Mouse (Mus musculus): Measurements from ENCODE around the gene Stub1. TPM values are rescaled to one million over a fixed set of nuclear protein-coding genes. Genes with fewer than 3 reads are reported as not detected.

Stub1 gene
- total and polyA plus RNA-seq, 3 experiments: 105 to 147 (median 129) TPM

GRCm38 (mm10) chr17:25830200-25830753, 2.9 kb downstream of the Stub1 start:
- Histone ChIP-seq H3K4me3 (no peak overlapping the region), H3K27ac (no peak overlapping the region), H3K79me2 (replicated peaks; ENCODE audit: control insufficient read depth, insufficient read depth, low read length) (peaks cover 1% of the 10 kb centered on the region), H3K36me3 (ENCODE audit: control insufficient read depth, insufficient read depth, low read length) (no peaks in the 10 kb centered on the region; the same call in 1 of the 2 replicates), H3K9ac (ENCODE audit: low read depth, low read length) (no peak overlapping the region), H3K4me1 (ENCODE audit: control insufficient read depth, insufficient read depth, low read length) (peaks cover 16% of the 10 kb centered on the region), H3K27me3 (ENCODE audit: control insufficient read depth, insufficient read depth, low read length) (no peaks in the 10 kb centered on the region)
- no peak for TF ChIP-seq POLR2A (IDR thresholded peaks at IDR 0.05; ENCODE audit: insufficient read depth, low read depth, low read length)
- 81% methylated on average over 4 of the region's 4 CpGs for WGBS
- intact Hi-C loops (cut with DNase I): loop anchor here (5.0 kb wide), 1 partner anchor 37 kb away; the partner anchor contains the start of gene Mcrip2
- no peak for DNase-seq

GRCm38 (mm10) chr17:25829558-25830017, 3.6 kb downstream of the Stub1 start:
- no peak overlapping the region for H3K27ac ChIP-seq
- intact Hi-C loops (cut with DNase I): loop anchor here (5.0 kb wide), 1 partner anchor 38 kb away; the partner anchor contains the start of gene Mcrip2
- DNase-seq: no peak
- no peaks in the 10 kb centered on the region for H3K27me3 ChIP-seq (ENCODE audit: control insufficient read depth, insufficient read depth, low read length)
- H3K4me1 ChIP-seq (ENCODE audit: control insufficient read depth, insufficient read depth, low read length): peaks cover 12% of the 10 kb centered on the region
- H3K9ac ChIP-seq (ENCODE audit: low read depth, low read length): peak overlapping the region; percentile 85; the same call in 1 of the 2 replicates
- H3K4me3 ChIP-seq: peak overlapping the region; percentile 83
- WGBS: 33% methylated on average over 8 of the region's 8 CpGs
- TF ChIP-seq POLR2A (IDR thresholded peaks at IDR 0.05; ENCODE audit: insufficient read depth, low read depth, low read length) (0 out of 2 replicates have a peak, but pooled peaks have one; percentile 19), EP300 (IDR thresholded peaks at IDR 0.05; ENCODE audit: insufficient read depth, low read depth, low read length) (no peak)
- no peaks in the 10 kb centered on the region; the same call in 1 of the 2 replicates for H3K79me2 ChIP-seq (replicated peaks; ENCODE audit: control insufficient read depth, insufficient read depth, low read length)
- no peaks in the 10 kb centered on the region; the same call in 1 of the 2 replicates for H3K36me3 ChIP-seq (ENCODE audit: control insufficient read depth, insufficient read depth, low read length)

- Histone ChIP-seq H3K4me1 (ENCODE audit: control insufficient read depth, insufficient read depth, low read length) (peaks cover 16% of the 10 kb centered on the region), H3K9ac (ENCODE audit: low read depth, low read length) (peak within 1 kb of the TSS; percentile 85), H3K27ac (peak within 1 kb of the TSS; percentile 81), H3K27me3 (ENCODE audit: control insufficient read depth, insufficient read depth, low read length) (no peaks in the 10 kb centered on the region), H3K79me2 (replicated peaks; ENCODE audit: control insufficient read depth, insufficient read depth, low read length) (no peaks in the 10 kb centered on the region; the same call in 1 of the 2 replicates), H3K4me3 (peak within 1 kb of the TSS; percentile 83), H3K36me3 (ENCODE audit: control insufficient read depth, insufficient read depth, low read length) (no peaks in the 10 kb centered on the region; the same call in 1 of the 2 replicates)
- under 1% methylated on average over 32 of the region's 32 CpGs for WGBS
- peak; percentile 85 to 86 for DNase-seq
- intact Hi-C loops (cut with DNase I): no loop called here
- TF ChIP-seq CTCF (IDR thresholded peaks at IDR 0.05): peak; percentile 58
- peak; percentile 84 for TF ChIP-seq POLR2A (IDR thresholded peaks at IDR 0.05; ENCODE audit: insufficient read depth, low read depth, low read length)
- no peak for TF ChIP-seq EP300 (IDR thresholded peaks at IDR 0.05; ENCODE audit: insufficient read depth, low read depth, low read length)
Observed at GRCm38 (mm10) chr17:25828712-25829557, 4.3 kb downstream of the Stub1 start, which contains the start of gene Jmjd8. Gene Jmjd8 (plus strand): TSS chr17:25828867.

- Histone ChIP-seq H3K9ac (ENCODE audit: low read depth, low read length) (no peak overlapping the region), H3K79me2 (replicated peaks; ENCODE audit: control insufficient read depth, insufficient read depth, low read length) (no peaks in the 10 kb centered on the region; the same call in 1 of the 2 replicates), H3K4me3 (peak overlapping the region; percentile 83), H3K36me3 (ENCODE audit: control insufficient read depth, insufficient read depth, low read length) (no peaks in the 10 kb centered on the region; the same call in 1 of the 2 replicates), H3K27me3 (ENCODE audit: control insufficient read depth, insufficient read depth, low read length) (no peaks in the 10 kb centered on the region), H3K27ac (peak overlapping the region; percentile 81), H3K4me1 (ENCODE audit: control insufficient read depth, insufficient read depth, low read length) (peaks cover 17% of the 10 kb centered on the region)
- TF ChIP-seq POLR2A (IDR thresholded peaks at IDR 0.05; ENCODE audit: insufficient read depth, low read depth, low read length) (no peak), EP300 (IDR thresholded peaks at IDR 0.05; ENCODE audit: insufficient read depth, low read depth, low read length) (no peak), CTCF (IDR thresholded peaks at IDR 0.05) (no peak)
- intact Hi-C loops (cut with DNase I): no loop called here
- 86% methylated on average over 8 of the region's 8 CpGs for WGBS
- DNase-seq: no peak
Observed at GRCm38 (mm10) chr17:25828223-25828594, 5.0 kb downstream of the Stub1 start.

- peak in 1 of 2 experiments; percentile 18 for DNase-seq
- H3K27ac ChIP-seq: no peak overlapping the region
- H3K27me3 ChIP-seq (ENCODE audit: control insufficient read depth, insufficient read depth, low read length): no peaks in the 10 kb centered on the region
- no peak for TF ChIP-seq POLR2A (IDR thresholded peaks at IDR 0.05; ENCODE audit: insufficient read depth, low read depth, low read length)
- TF ChIP-seq EP300 (IDR thresholded peaks at IDR 0.05; ENCODE audit: insufficient read depth, low read depth, low read length): no peak
- peaks cover 17% of the 10 kb centered on the region for H3K4me1 ChIP-seq (ENCODE audit: control insufficient read depth, insufficient read depth, low read length)
- intact Hi-C loops (cut with DNase I): no loop called here
- H3K4me3 ChIP-seq: no peak overlapping the region
- WGBS: 94% methylated on average over 22 of the region's 22 CpGs
- no peaks in the 10 kb centered on the region; the same call in 1 of the 2 replicates for H3K36me3 ChIP-seq (ENCODE audit: control insufficient read depth, insufficient read depth, low read length)
- H3K79me2 ChIP-seq (replicated peaks; ENCODE audit: control insufficient read depth, insufficient read depth, low read length): no peaks in the 10 kb centered on the region; the same call in 1 of the 2 replicates
- no peak overlapping the region for H3K9ac ChIP-seq (ENCODE audit: low read depth, low read length)
Observed at GRCm38 (mm10) chr17:25827546-25828222, 5.5 kb downstream of the Stub1 start.

All from heart, adult 2 months (tissue).